Mouse (Mus musculus): ENCODE results near the gene Dnajc27.

DNA sequence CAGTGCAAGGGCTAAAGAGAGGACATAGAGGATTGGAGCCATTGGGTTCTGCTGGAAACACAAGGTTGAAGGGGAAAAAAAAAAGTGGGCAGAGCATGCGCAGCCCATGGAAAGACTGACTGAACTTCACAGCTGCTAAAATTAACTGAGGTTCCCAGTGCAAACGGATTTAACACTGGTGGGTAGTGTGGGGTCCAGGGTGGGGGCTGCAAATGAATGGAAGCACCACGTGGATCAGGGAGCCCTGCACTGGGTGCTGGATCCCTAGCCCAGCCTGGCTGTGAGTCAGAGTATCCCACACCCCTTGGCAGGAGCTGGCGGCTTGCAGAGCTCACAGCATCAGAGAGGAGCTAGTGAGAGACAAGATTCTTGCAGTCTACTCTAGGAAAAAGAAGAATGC is 35.2 kb downstream of the Dnajc27 start:
- TF ChIP-seq POLR2A (IDR thresholded peaks at IDR 0.05; ENCODE audit: low read depth, low read length) (no peak), CTCF (IDR thresholded peaks at IDR 0.05; ENCODE audit: borderline replicate concordance, insufficient read depth, low read length) (no peak)

Measured in embryonic fibroblast, embryonic 13.5 days (primary cell).